Mouse (Mus musculus) ES-E14 (cell line): ENCODE measurements around the gene Ackr3. TPM values are rescaled to one million over a fixed set of nuclear protein-coding genes. Genes with fewer than 3 reads are reported as not detected.

Experiments used
- DNase-seq: peaks from one replicate; pipeline ENCODE4 v3.0.0-alpha.2; 2013; ENCODE audit warnings: low read depth, low spot score
- H3K27ac ChIP-seq: 2 replicates; pipeline ENCODE4 v1.5.1; 2012; ENCODE audit warnings: low read depth, mild to moderate bottlenecking, low read length, moderate library complexity, mixed read lengths; ENCODE audit not compliant: poor library complexity, insufficient read depth, severe bottlenecking
- H3K36me3 ChIP-seq: 2 replicates; pipeline ENCODE4 v1.6.1; 2012; ENCODE audit warnings: mild to moderate bottlenecking, low read length, moderate library complexity, mixed read lengths; ENCODE audit not compliant: control insufficient read depth, poor library complexity, insufficient read depth, severe bottlenecking
- H3K4me1 ChIP-seq, 2 experiments: fragments of 150-350 bp in 1 of 2; sonication (generic) in 1 of 2; 2 replicates each; pipeline ENCODE4 v1.6.1; 2012; ENCODE audit warnings: low read length in 2 of 2, mild to moderate bottlenecking in 1 of 2, mixed read lengths in 1 of 2; ENCODE audit not compliant: control insufficient read depth in 2 of 2, insufficient read depth in 2 of 2, poor library complexity in 1 of 2
- H3K4me3 ChIP-seq, 2 experiments: fragments of 150-350 bp in 1 of 2; sonication (generic) in 1 of 2; 2 replicates each; pipeline ENCODE4 v1.5.1; 2012; ENCODE audit warnings: low read length in 2 of 2, low read depth in 1 of 2, mild to moderate bottlenecking in 1 of 2, mixed read lengths in 1 of 2; ENCODE audit not compliant: insufficient read depth in 1 of 2, poor library complexity in 1 of 2, severe bottlenecking in 1 of 2
- H3K9ac ChIP-seq: 2 replicates; pipeline ENCODE4 v1.6.1; 2012; ENCODE audit warnings: low read depth, mild to moderate bottlenecking, low read length, mixed read lengths; ENCODE audit not compliant: poor library complexity, insufficient read depth, severe bottlenecking
- H3K9me3 ChIP-seq: fragments of 150-350 bp; sonication (generic); 2 replicates; pipeline ENCODE4 v1.6.1; 2012; ENCODE audit warnings: low read depth, mild to moderate bottlenecking, low read length; ENCODE audit not compliant: control insufficient read depth, insufficient read depth
- CHD2 ChIP-seq: IDR thresholded peaks from 2 replicates; pipeline ENCODE4 v1.6.1; 2014; ENCODE audit warnings: mild to moderate bottlenecking, low read depth, low read length, inconsistent platforms
- HCFC1 ChIP-seq: IDR thresholded peaks from 2 replicates; pipeline ENCODE4 v1.6.1; 2012; ENCODE audit warnings: low read length, inconsistent platforms, borderline replicate concordance; ENCODE audit not compliant: insufficient read depth
- MAFK ChIP-seq: IDR thresholded peaks from 2 replicates; pipeline ENCODE4 v1.6.1; 2014; ENCODE audit warnings: mild to moderate bottlenecking, low read depth, low read length, inconsistent platforms; ENCODE audit not compliant: insufficient read depth
- ZC3H11A ChIP-seq: IDR thresholded peaks from 2 replicates; pipeline ENCODE4 v1.6.1; 2012; ENCODE audit warnings: low read depth, mild to moderate bottlenecking, inconsistent platforms, low read length, borderline replicate concordance
- ZNF384 ChIP-seq: IDR thresholded peaks from 2 replicates; pipeline ENCODE4 v1.6.1; 2012; ENCODE audit warnings: low read depth, low read length, inconsistent platforms
- in situ Hi-C, 2 experiments: fragments of 600-800 bp; cut with MboI; formaldehyde crosslinking; loops; one replicate each; pipeline ENCODE4 v1.15.1; 2025; ENCODE audit warnings: low sequenced_read_pairs in 2 of 2, inconsistent platforms in 1 of 2; ENCODE audit not compliant: unreplicated experiment in 2 of 2
- total RNA-seq: library from RNA; depleted of rRNA; stranded (reverse); fragments of 300-350 nt; gene quantifications from 2 replicates; pipeline ENCODE4 v1.2.3, GENCODE M21; 2012

Ackr3 gene
- total RNA-seq, 1 experiment = 2.2 TPM

- Histone ChIP-seq H3K36me3 (no peaks in the 10 kb centered on the region), H3K9me3 (no peaks in the 10 kb centered on the region), H3K27ac (no peak overlapping the region), H3K4me1 (no peaks in the 10 kb centered on the region), H3K9ac (no peak overlapping the region), H3K4me3 (no peak overlapping the region)
- in situ Hi-C loops = no loop called here
- TF ChIP-seq HCFC1 (no peak), CHD2 (no peak), ZC3H11A (no peak), MAFK (no peak), ZNF384 (no peak)
- no peak for DNase-seq
These were observed 24.5 kb downstream of the Ackr3 start for GRCm38 (mm10) chr1:90228323-90228697.

GRCm38 (mm10) chr1:90230611-90231010, 26.8 kb downstream of the Ackr3 start:
- H3K27ac ChIP-seq = no peak overlapping the region
- TF ChIP-seq CHD2 = no peak
- TF ChIP-seq HCFC1 = no peak
- no peak for TF ChIP-seq ZC3H11A
- no peak for TF ChIP-seq ZNF384
- no peak for TF ChIP-seq MAFK

GRCm38 (mm10) chr1:90231591-90232490, 28.1 kb downstream of the Ackr3 start:
- Histone ChIP-seq H3K4me3 (no peak overlapping the region), H3K9ac (no peak overlapping the region), H3K36me3 (no peaks in the 10 kb centered on the region), H3K27ac (no peak overlapping the region), H3K4me1 (no peaks in the 10 kb centered on the region), H3K9me3 (no peaks in the 10 kb centered on the region)
- in situ Hi-C loops = no loop called here
- DNase-seq = no peak
- TF ChIP-seq CHD2 (no peak), HCFC1 (no peak), ZC3H11A (no peak), ZNF384 (no peak), MAFK (no peak)

More at GRCm38 (mm10) chr1:90230611-90231010, 26.8 kb downstream of the Ackr3 start:
- in situ Hi-C loops = no loop called here
- Histone ChIP-seq H3K9ac (no peak overlapping the region), H3K36me3 (no peaks in the 10 kb centered on the region), H3K9me3 (no peaks in the 10 kb centered on the region), H3K4me1 (no peaks in the 10 kb centered on the region), H3K4me3 (no peak overlapping the region)
- no peak for DNase-seq

- Histone ChIP-seq H3K27ac (no peak overlapping the region), H3K4me1 (no peaks in the 10 kb centered on the region), H3K36me3 (no peaks in the 10 kb centered on the region), H3K4me3 (no peak overlapping the region), H3K9me3 (no peaks in the 10 kb centered on the region), H3K9ac (no peak overlapping the region)
- no peak for DNase-seq
- in situ Hi-C loops = no loop called here
- TF ChIP-seq ZC3H11A (no peak), CHD2 (no peak), ZNF384 (no peak), MAFK (no peak), HCFC1 (no peak)
These were observed 28.7 kb downstream of the Ackr3 start for GRCm38 (mm10) chr1:90232491-90232885.
